Mouse (Mus musculus) bone marrow, adult 2 months (tissue): Measurements from ENCODE around the gene Nfia.

ENCODE experiments used
- CTCF ChIP-seq: fragments of 200-500 bp; IDR thresholded peaks from 2 replicates; pipeline ENCODE4 v1.5.1; 2011; ENCODE audit warnings: low read length, control low read depth; ENCODE audit not compliant: control insufficient read depth, insufficient read depth
- POLR2A ChIP-seq: fragments of 200-500 bp; IDR thresholded peaks from 2 replicates; pipeline ENCODE4 v1.6.1; 2011; ENCODE audit warnings: low read depth, mild to moderate bottlenecking, control low read depth, low read length, borderline replicate concordance; ENCODE audit not compliant: control insufficient read depth

- no peak for TF ChIP-seq CTCF
- no peak for TF ChIP-seq POLR2A
Observed at GRCm38 (mm10) chr4:98150576-98150975, 378.0 kb downstream of the Nfia start.
